Mouse (Mus musculus) thymus, adult 2 months (tissue): Measurements from ENCODE around the gene Il12a. TPM values are rescaled to one million over a fixed set of nuclear protein-coding genes. Genes with fewer than 3 reads are reported as not detected.
A peak's percentile ranks its signal among the peaks of the same experiment; 100 is the strongest.
"Not testable (repeated sequence)": the region's sequence is repeated elsewhere in the genome, so short reads cannot be mapped to it uniquely, and the experiment has no call there.

ENCODE experiments used
- DNase-seq: peaks from one replicate; pipeline ENCODE4 v3.0.0; 2021
- H3K27ac ChIP-seq: fragments of 200-500 bp; 2 replicates; pipeline ENCODE4 v1.5.1; 2012; ENCODE audit warnings: low read length, control low read depth; ENCODE audit not compliant: control insufficient read depth, insufficient read depth
- H3K27me3 ChIP-seq: fragments of 200-500 bp; 2 replicates; pipeline ENCODE4 v1.6.1; 2012; ENCODE audit warnings: mild to moderate bottlenecking, low read length, moderate library complexity, mixed read lengths; ENCODE audit not compliant: control insufficient read depth, insufficient read depth
- H3K36me3 ChIP-seq: fragments of 200-500 bp; 2 replicates; pipeline ENCODE4 v1.6.1; 2012; ENCODE audit warnings: mild to moderate bottlenecking, low read length, moderate library complexity; ENCODE audit not compliant: control insufficient read depth, insufficient read depth
- H3K4me1 ChIP-seq: fragments of 200-500 bp; replicated peaks from 2 replicates; pipeline ENCODE4 v1.6.1; 2012; ENCODE audit warnings: low read length; ENCODE audit not compliant: control insufficient read depth, insufficient read depth
- H3K4me3 ChIP-seq: fragments of 200-500 bp; 2 replicates; pipeline ENCODE4 v1.5.1; 2012; ENCODE audit warnings: mild to moderate bottlenecking, low read length, control low read depth, moderate library complexity; ENCODE audit not compliant: control insufficient read depth, insufficient read depth
- CTCF ChIP-seq: fragments of 200-500 bp; IDR thresholded peaks from 2 replicates; pipeline ENCODE4 v1.5.1; 2012; ENCODE audit warnings: mild to moderate bottlenecking, control low read depth, low read length, moderate library complexity, borderline replicate concordance; ENCODE audit not compliant: control insufficient read depth, poor library complexity, insufficient read depth; ENCODE audit errors: extremely low read depth
- POLR2A ChIP-seq: fragments of 200-500 bp; IDR thresholded peaks from 2 replicates; pipeline ENCODE4 v1.6.1; 2012; ENCODE audit warnings: mild to moderate bottlenecking, low read length, control low read depth, moderate library complexity; ENCODE audit not compliant: control insufficient read depth, poor library complexity, insufficient read depth; ENCODE audit errors: extremely low read depth
- whole genome bisulfite sequencing: fragments of 180-500 bp; shearing (Covaris S2); methylation state at CpG from one replicate; pipeline ENCODE4 v1.1.7; 2018; 5-methylcytosine and 5-hydroxymethylcytosine counted together
- polyA plus RNA-seq: library from polyadenylated mRNA; depleted of rRNA; stranded (reverse); fragments of >200 nt; gene quantifications from 2 replicates; pipeline ENCODE4 v1.2.3, GENCODE M21; 2012

Il12a gene
- polyA plus RNA-seq, 1 experiment: 3.2 TPM

GRCm38 (mm10) chr3:68706307-68706706 lies 15.9 kb downstream of the Il12a start:
- 75% methylated on average over 10 of the region's 10 CpGs for WGBS
- no peak overlapping the region for H3K4me3 ChIP-seq

DNA sequence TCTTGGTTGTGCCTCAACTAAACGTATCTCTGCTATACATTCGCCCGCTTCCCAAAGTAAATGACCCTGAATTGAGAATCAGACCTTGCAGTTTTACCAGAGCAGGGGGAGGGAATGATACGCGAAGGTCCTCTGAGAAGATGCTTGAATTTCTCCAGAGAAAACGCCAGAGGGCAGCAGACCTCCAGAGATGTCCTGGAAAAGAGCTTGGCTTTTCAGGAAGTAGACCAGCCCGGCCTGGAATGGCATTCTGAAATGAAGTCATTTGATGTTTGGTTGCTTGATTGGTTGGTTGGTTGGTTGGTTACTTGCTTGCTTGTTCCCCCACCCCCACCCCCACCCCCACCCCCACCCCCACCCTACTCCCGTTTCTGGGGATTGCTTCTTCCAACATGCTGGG lies 17.8 kb downstream of the Il12a start:
- peak; percentile 36 for DNase-seq
- Histone ChIP-seq H3K27me3 (no peaks in the 10 kb centered on the region), H3K27ac (no peak overlapping the region), H3K36me3 (no peaks in the 10 kb centered on the region), H3K4me3 (no peak overlapping the region), H3K4me1 (peaks cover 21% of the 10 kb centered on the region)
- TF ChIP-seq POLR2A (no peak), CTCF (no peak)
- WGBS: 66% methylated on average over 8 of the region's 8 CpGs

More at GRCm38 (mm10) chr3:68706307-68706706, 15.9 kb downstream of the Il12a start:
- Histone ChIP-seq H3K4me1 (peaks cover 19% of the 10 kb centered on the region), H3K36me3 (no peaks in the 10 kb centered on the region), H3K27ac (no peak overlapping the region), H3K27me3 (no peaks in the 10 kb centered on the region)
- DNase-seq: no peak
- TF ChIP-seq CTCF (no peak), POLR2A (no peak)

GRCm38 (mm10) chr3:68709198-68709797 lies 18.9 kb downstream of the Il12a start:
- WGBS: 25% methylated on average over 9 of the region's 9 CpGs
- no peak overlapping the region for H3K4me3 ChIP-seq
- no peak overlapping the region for H3K27ac ChIP-seq
- H3K27me3 ChIP-seq: no peaks in the 10 kb centered on the region
- H3K36me3 ChIP-seq: no peaks in the 10 kb centered on the region
- peaks cover 24% of the 10 kb centered on the region for H3K4me1 ChIP-seq
- DNase-seq: peak; percentile 89
- TF ChIP-seq POLR2A: no peak
- peak; percentile 96 for TF ChIP-seq CTCF

GRCm38 (mm10) chr3:68710436-68710835 lies 20.0 kb downstream of the Il12a start:
- no peak for DNase-seq
- WGBS: 90% methylated on average over 1 of the region's 1 CpGs
- Histone ChIP-seq H3K4me3 (no peak overlapping the region), H3K4me1 (peaks cover 15% of the 10 kb centered on the region), H3K27ac (no peak overlapping the region), H3K27me3 (no peaks in the 10 kb centered on the region), H3K36me3 (no peaks in the 10 kb centered on the region)
- TF ChIP-seq POLR2A: no peak
- no peak for TF ChIP-seq CTCF

DNA sequence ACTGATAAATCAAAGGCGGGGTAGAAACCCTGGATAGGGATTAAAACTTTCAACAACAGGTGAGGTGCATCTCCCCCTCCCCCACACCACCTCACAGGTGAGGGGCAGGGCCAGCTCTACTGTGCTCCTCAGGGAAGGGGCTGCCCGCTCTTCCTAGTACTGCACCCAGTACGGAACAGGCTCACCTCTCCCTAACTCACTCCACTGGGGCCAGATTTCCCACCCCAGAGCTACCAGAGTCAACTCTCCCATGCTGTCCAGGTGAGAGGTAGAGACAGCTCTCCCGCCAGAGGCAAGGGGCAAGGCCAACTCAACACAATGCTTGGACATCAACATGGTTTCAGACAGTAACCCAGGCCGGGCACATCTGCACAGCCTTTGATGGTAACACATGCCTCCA lies 21.1 kb downstream of the Il12a start:
- WGBS: 95% methylated on average over 5 of the region's 5 CpGs
- no peak for TF ChIP-seq POLR2A
- TF ChIP-seq CTCF: no peak
- Histone ChIP-seq H3K4me1 (peaks cover 7% of the 10 kb centered on the region; the same call in 1 of the 2 replicates), H3K27ac (no peak overlapping the region), H3K36me3 (no peaks in the 10 kb centered on the region), H3K4me3 (no peak overlapping the region), H3K27me3 (no peaks in the 10 kb centered on the region)
- DNase-seq: no peak

DNA sequence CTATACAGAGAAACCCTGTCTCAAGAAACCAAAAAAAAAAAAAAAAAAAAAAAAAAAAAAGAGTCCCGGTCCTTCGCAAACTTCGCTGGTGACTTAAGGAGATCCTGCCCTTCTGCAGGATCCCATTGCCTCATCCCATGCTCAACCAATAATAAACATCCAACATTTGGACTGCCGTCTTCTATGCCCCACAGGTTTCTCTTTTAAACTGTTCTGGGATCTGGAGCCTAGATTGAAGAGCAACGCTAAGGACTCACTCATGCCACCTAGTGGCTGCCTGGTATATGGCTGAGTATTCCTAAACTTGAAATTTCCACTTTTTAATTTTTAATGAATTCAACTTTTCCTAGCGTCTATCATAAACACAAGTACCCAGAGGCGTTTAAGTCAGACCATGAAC lies 23.1 kb downstream of the Il12a start:
- no peak overlapping the region for H3K27ac ChIP-seq
- WGBS: 5% methylated on average over 7 of the region's 7 CpGs
- peaks cover 5% of the 10 kb centered on the region; the same call in 1 of the 2 replicates for H3K4me1 ChIP-seq
- DNase-seq: peak; percentile 54
- no peak for TF ChIP-seq CTCF
- no peak for TF ChIP-seq POLR2A
- H3K27me3 ChIP-seq: no peaks in the 10 kb centered on the region
- H3K36me3 ChIP-seq: no peaks in the 10 kb centered on the region
- no peak overlapping the region for H3K4me3 ChIP-seq

- not testable (repeated sequence) for H3K27me3 ChIP-seq, H3K36me3 ChIP-seq, H3K4me3 ChIP-seq, H3K27ac ChIP-seq, H3K4me1 ChIP-seq
- DNase-seq: peak; percentile 66
- WGBS: 27% methylated on average over 5 of the region's 5 CpGs
Measured at GRCm38 (mm10) chr3:68717346-68717745, 26.9 kb downstream of the Il12a start.
